Mouse (Mus musculus) gastrocnemius, postnatal 4 days (tissue): ENCODE results near the gene Arhgap6. TPM values are rescaled to one million over a fixed set of nuclear protein-coding genes. Genes with fewer than 3 reads are reported as not detected.
A peak's percentile ranks its signal among the peaks of the same experiment; 100 is the strongest.
"Not testable (repeated sequence)": the region's sequence is repeated elsewhere in the genome, so short reads cannot be mapped to it uniquely, and the experiment has no call there.

Experiments
- DNase-seq, 2 experiments: peaks; one replicate each; pipeline ENCODE4 v3.0.0; 2021 to 2022; ENCODE audit warnings: low spot score in 2 of 2, mixed read lengths in 2 of 2
- total RNA-seq, 2 experiments: library from RNA; stranded (reverse); gene quantifications; 2 replicates each; pipeline ENCODE4 v1.2.3; 2021

The Arhgap6 gene
- total RNA-seq, 2 experiments from 2014 or later = 8.5 TPM

DNA sequence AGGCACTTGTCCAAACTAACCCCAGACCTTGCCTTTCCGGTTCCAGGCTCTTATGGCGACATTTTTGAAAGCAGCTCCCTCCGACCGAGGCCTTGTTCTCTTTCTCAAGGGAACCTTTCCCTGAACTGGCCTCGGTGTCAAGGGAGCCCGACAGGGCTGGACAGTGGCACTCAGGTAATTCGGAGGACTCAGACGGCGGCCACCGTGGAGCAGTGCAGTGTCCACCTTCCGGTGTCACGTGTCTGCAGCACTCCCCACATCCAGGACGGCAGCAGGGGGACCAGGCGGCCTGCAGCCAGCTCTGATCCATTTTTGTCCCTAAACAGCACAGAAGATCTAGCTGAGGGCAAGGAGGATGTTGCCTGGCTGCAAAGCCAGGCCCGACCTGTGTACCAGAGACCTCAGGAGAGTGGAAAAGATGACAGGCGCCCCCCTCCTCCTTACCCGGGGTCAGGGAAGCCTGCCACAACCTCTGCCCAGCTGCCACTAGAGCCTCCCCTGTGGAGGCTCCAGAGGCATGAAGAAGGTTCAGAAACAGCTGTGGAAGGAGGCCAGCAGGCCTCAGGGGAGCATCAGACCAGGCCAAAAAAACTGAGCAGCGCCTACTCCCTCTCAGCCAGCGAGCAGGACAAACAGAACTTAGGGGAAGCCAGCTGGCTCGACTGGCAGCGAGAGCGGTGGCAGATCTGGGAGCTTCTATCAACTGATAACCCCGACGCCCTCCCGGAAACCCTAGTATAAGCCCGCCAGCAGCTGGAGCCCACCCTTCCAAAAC, 507.6 kb downstream of the Arhgap6 start:
- DNase-seq = no peak

DNA sequence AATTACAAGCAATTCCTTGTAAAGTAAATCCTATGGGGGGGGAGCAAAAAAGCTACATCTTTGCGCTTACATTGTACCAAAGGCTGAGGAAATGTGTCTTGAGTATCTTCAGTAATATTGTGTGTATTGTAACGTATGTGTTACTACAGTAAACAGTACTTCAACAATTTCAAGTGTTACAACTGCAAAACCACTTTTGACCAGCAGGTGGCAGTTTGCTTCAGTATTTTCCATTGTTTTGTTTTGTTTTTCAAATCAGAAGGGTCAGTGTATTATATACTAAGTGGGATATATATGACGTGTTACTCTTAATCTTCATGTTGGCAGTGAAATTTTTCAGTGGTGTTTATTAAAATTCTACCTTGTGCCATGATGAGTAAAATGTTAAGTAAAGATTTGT, 509.0 kb downstream of the Arhgap6 start:
- no peak for DNase-seq

DNA sequence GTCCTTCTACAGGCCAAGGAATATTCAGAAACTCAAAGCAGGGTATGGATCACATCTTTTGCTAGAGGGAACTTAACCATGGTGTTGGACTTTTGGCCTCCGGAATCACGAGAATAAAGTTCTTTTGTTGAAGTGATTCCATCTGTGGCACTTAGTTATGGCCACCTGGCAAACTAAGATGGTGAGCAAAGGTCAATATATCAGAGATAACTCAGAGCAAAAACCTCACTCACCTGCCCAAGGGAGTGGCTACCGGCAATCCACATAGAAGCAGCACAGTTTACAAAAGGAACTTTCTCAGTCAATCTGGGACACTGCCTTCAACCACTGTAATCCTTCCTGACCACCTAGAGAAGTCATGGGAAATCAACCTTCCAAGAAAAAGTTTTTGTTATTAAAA, 513.7 kb downstream of the Arhgap6 start:
- DNase-seq = no peak

DNA sequence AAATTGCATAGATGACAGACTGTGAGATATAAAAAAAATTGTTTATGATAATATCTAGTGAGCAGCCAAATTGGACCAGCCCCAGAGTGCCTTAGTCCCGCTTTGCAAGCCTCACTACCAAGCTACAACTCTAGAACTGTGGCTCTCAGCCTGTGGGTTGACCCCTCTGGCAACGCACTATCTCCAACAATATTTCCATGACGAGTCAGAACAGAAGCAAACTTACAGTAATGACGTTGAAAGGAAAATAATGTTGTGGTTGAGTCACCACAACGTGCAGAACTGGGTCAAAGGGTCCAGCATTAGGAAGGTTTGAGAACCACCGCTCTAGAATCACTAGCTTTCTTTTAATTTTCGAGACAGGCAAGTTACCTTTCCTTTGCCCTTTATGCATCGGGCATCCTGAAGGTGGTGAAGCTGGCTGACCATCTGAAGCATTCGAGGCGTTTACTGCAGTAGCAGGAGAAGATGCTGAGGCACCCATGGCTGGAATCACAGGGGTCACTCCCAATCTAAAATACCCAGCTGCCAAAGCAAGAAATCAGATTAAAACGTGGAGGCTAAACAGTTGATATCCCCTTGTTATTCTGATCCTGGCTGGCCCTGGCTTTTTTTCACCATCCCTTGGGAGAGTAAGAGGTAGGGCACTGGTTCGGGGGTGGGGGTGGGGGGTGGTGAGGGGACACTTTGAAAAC, 524.3 kb downstream of the Arhgap6 start:
- no peak for DNase-seq

DNA sequence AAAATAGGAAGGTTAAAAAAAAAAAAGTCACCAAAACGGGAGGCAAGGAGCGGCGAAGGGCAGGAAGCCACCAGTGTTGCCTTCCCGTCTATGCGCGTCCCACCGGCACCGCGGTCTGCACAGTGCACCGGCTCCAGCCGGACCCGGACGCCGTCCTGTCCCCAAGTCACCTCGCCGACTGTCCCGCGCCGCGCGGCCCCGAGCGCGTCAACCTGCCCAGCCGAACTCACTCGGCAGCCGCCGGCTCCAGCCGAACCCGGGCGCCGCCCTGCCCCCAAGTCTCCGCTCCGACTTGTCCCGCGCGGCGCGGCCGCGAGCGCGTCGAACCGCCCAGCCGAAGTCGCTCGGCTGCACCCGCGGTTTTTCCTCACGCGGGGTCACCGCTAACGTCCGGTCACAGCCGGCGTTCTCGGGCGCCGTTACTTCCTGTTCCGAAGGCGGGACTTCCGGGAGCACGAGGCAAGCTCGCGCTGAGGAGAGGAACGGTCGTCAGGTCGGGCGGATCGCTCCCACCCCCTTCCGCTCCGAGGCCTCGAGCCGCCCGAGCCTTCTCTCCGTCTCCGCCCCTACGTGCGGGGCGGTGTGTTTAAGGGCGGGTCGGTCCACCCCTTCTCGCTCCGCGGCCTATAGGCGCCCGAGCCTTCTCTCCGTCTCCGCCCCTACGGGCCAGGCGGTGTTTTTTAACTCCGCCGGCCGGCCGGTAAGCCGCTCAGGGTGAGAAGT, 525.2 kb downstream of the Arhgap6 start, which contains the start of gene Hccs:
Gene Hccs, minus strand, starts transcription at position 428 of the 723 bp plus-strand sequence.
- DNase-seq = peak; percentile 68 to 87

- DNase-seq = not testable (repeated sequence)
These were observed 525.7 kb downstream of the Arhgap6 start for GRCm38 (mm10) chrX:169320668-169321005.

DNA sequence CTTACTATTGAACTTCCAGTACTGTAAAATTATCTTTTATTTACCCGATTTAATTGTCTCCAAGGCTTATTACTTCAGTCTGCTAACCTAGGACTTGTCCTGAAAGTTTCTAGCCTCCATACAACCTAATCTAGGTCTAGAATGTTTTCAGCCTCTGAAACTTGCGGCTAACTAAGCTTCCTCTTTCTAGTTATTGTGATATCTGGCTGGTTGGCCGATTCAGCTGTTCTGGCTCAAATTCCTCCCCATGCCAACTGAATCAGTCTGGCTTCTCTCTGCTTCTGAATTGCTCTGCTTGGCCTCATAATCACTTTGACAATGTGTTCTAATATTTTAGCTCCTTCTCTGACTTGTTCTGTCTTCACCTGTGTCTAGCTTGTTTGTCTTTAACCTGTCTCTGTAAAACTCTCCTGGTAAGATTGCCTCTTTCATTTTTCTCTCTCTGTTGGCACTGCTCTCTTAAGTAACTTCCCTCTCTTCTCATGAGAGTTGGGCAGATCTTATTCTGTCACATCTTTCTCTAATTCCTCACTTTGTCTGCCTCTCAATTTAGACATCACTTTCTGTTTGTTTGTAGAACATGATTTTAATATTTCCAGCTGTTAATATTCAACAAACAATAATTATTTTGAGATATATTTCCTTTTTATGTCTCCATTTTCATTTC, 531.2 kb downstream of the Arhgap6 start:
- DNase-seq = no peak

- peak in 1 of 2 experiments; percentile 36 for DNase-seq
These were observed 537.4 kb downstream of the Arhgap6 start for GRCm38 (mm10) chrX:169332264-169332663.

DNA sequence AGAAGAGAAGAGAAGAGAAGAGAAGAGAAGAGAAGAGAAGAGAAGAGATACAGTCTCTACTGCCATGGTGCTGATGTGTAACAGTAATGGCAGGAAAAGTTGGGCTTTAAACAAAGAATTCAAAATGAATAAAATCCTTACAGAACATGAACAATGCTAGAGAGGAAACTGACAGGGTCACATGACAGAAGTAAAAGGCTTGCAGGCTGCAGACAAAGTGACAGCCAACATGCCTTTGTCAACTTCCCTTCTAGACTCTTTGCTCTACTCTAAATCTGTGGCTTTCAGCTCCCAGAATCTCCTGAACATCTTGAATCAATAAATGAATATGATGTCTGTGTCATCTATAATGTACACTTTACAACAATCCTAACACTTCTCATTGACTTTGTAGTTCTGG, 542.7 kb downstream of the Arhgap6 start:
- no peak for DNase-seq

- DNase-seq = no peak
These were observed 543.3 kb downstream of the Arhgap6 start for GRCm38 (mm10) chrX:169338213-169338612.

Other genes with a start within 250 kb of the Arhgap6 start
- under 1 TPM; 0.12 to 0.49 TPM for gene Frmpd4, start 217.9 kb upstream of the Arhgap6 start, total RNA-seq
- 10 to 100 TPM; 39.9 to 41.0 TPM for gene Msl3, start 121.2 kb upstream of the Arhgap6 start, total RNA-seq